Mouse (Mus musculus): ENCODE results near the gene Pebp1.

Gene Pebp1

GRCm38 (mm10) chr5:117241935-117242531, 45.4 kb downstream of the Pebp1 start:
- DNase-seq (ENCODE audit: low read depth, low spot score), result no peak

GRCm38 (mm10) chr5:117240761-117241322, 46.6 kb downstream of the Pebp1 start:
- DNase-seq (ENCODE audit: low read depth, low spot score), result peak; percentile 9

- no peak for DNase-seq (ENCODE audit: low read depth, low spot score)
These were observed 47.1 kb downstream of the Pebp1 start for GRCm38 (mm10) chr5:117240321-117240731.

- DNase-seq (ENCODE audit: low read depth, low spot score), result no peak
These were observed 48.3 kb downstream of the Pebp1 start for GRCm38 (mm10) chr5:117239106-117239505.

DNA sequence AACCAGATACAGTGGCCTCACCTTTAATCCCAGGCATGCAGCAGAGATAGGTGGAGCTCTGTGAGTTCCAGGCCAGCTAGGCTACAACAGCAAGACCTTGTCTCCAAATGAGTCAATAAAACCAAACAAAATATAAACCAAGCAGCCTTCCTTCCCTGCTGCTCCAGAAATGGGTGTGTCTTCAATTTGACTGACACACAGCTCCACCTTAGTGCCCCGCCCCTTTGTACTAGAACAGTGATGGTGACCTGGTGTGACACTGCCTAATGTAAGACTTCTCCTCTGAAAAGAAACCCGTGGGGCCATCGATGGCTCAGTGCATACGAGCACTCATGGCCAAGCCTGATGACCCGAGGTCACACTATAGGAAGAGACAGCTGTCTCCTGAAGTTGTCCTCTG, 50.9 kb downstream of the Pebp1 start:
- no peak for DNase-seq (ENCODE audit: low read depth, low spot score)

Measured in ES-CJ7 (cell line).